Mouse (Mus musculus) MEL (cell line): ENCODE results near the gene Sapcd1. TPM values are rescaled to one million over a fixed set of nuclear protein-coding genes. Genes with fewer than 3 reads are reported as not detected.
A peak's percentile ranks its signal among the peaks of the same experiment; 100 is the strongest.
"Not testable (repeated sequence)": the region's sequence is repeated elsewhere in the genome, so short reads cannot be mapped to it uniquely, and the experiment has no call there.

Experiments used
- DNase-seq: peaks from one replicate; pipeline ENCODE4 v3.0.0; 2011; ENCODE audit warnings: low read depth, low spot score
- H3K27ac ChIP-seq: 2 replicates; pipeline ENCODE4 v1.5.1; 2012; ENCODE audit warnings: low read depth, mild to moderate bottlenecking, control low read depth, low read length, moderate library complexity; ENCODE audit not compliant: control insufficient read depth
- H3K27me3 ChIP-seq, 2 experiments: fragments of 150-350 bp in 1 of 2; sonication (generic) in 1 of 2; 2 replicates each; pipeline ENCODE4 v1.6.1; 2012; ENCODE audit warnings: low read length in 2 of 2, mild to moderate bottlenecking in 2 of 2, improper control_type of control experiment in 1 of 2, moderate library complexity in 1 of 2; ENCODE audit not compliant: insufficient read depth in 2 of 2, control insufficient read depth in 1 of 2
- H3K36me3 ChIP-seq, 2 experiments: 2 replicates each; pipeline ENCODE4 v1.6.1; 2012 to 2014; ENCODE audit warnings: low read length in 2 of 2, improper control_type of control experiment in 1 of 2, inconsistent platforms in 1 of 2, mild to moderate bottlenecking in 1 of 2; ENCODE audit not compliant: insufficient read depth in 2 of 2, control insufficient read depth in 1 of 2
- H3K4me1 ChIP-seq, 2 experiments: fragments of 150-350 bp in 1 of 2; sonication (generic) in 1 of 2; 2 replicates each; pipeline ENCODE4 v1.6.1; 2012; ENCODE audit warnings: low read length in 2 of 2, improper control_type of control experiment in 1 of 2, mild to moderate bottlenecking in 1 of 2; ENCODE audit not compliant: insufficient read depth in 2 of 2, control insufficient read depth in 1 of 2
- H3K4me3 ChIP-seq, 2 experiments: fragments of 150-350 bp in 1 of 2; sonication (generic) in 1 of 2; 2 replicates each; pipeline ENCODE4 v1.5.1; 2012; ENCODE audit warnings: low read depth in 2 of 2, low read length in 2 of 2, mild to moderate bottlenecking in 2 of 2, moderate library complexity in 2 of 2, control low read depth in 1 of 2, improper control_type of control experiment in 1 of 2; ENCODE audit not compliant: control insufficient read depth in 1 of 2, insufficient read depth in 1 of 2
- H3K79me2 ChIP-seq: 2 replicates; pipeline ENCODE4 v1.6.1; 2012; ENCODE audit warnings: mild to moderate bottlenecking, low read length, moderate library complexity; ENCODE audit not compliant: control insufficient read depth, poor library complexity, insufficient read depth
- H3K9ac ChIP-seq: 2 replicates; pipeline ENCODE4 v1.6.1; 2012; ENCODE audit warnings: low read depth, mild to moderate bottlenecking, control low read depth, low read length, moderate library complexity; ENCODE audit not compliant: control insufficient read depth, poor library complexity, severe bottlenecking
- H3K9me3 ChIP-seq: fragments of 150-350 bp; sonication (generic); replicated peaks from 2 replicates; pipeline ENCODE4 v1.6.1; 2012; ENCODE audit warnings: mild to moderate bottlenecking, low read length, improper control_type of control experiment, moderate library complexity; ENCODE audit not compliant: insufficient read depth
- BHLHE40 ChIP-seq: IDR thresholded peaks from 2 replicates; pipeline ENCODE4 v1.6.1; 2012; ENCODE audit warnings: low read depth, mild to moderate bottlenecking, inconsistent platforms, low read length, improper control_type of control experiment, borderline replicate concordance
- CHD2 ChIP-seq: IDR thresholded peaks from 2 replicates; pipeline ENCODE4 v1.6.1; 2011; ENCODE audit warnings: low read length, improper control_type of control experiment
- ELF1 ChIP-seq: IDR thresholded peaks from 2 replicates; pipeline ENCODE4 v1.6.1; 2014; ENCODE audit warnings: low read depth, mild to moderate bottlenecking, inconsistent platforms, low read length, improper control_type of control experiment, moderate library complexity
- ETS1 ChIP-seq: IDR thresholded peaks from 2 replicates; pipeline ENCODE4 v1.6.1; 2012; ENCODE audit warnings: low read depth, mild to moderate bottlenecking, inconsistent platforms, low read length, improper control_type of control experiment, moderate library complexity
- HCFC1 ChIP-seq: IDR thresholded peaks from 2 replicates; pipeline ENCODE4 v1.6.1; 2012; ENCODE audit warnings: low read depth, mild to moderate bottlenecking, inconsistent platforms, low read length, improper control_type of control experiment, moderate library complexity
- MAFK ChIP-seq: IDR thresholded peaks from 2 replicates; pipeline ENCODE4 v1.6.1; 2011; ENCODE audit warnings: low read depth, mild to moderate bottlenecking, low read length, improper control_type of control experiment, borderline replicate concordance
- MAX ChIP-seq: IDR thresholded peaks from 2 replicates; pipeline ENCODE4 v1.6.1; 2011; ENCODE audit warnings: low read length, improper control_type of control experiment
- MEF2A ChIP-seq: IDR thresholded peaks from 2 replicates; pipeline ENCODE4 v1.6.1; 2014; ENCODE audit warnings: low read depth, mild to moderate bottlenecking, inconsistent platforms, low read length, improper control_type of control experiment; ENCODE audit not compliant: poor library complexity, insufficient replicate concordance, severe bottlenecking; ENCODE audit errors: extremely low read depth
- MYB ChIP-seq: IDR thresholded peaks from 2 replicates; pipeline ENCODE4 v1.6.1; 2011; ENCODE audit warnings: mild to moderate bottlenecking, low read depth, low read length, improper control_type of control experiment
- NELFE ChIP-seq: IDR thresholded peaks from 2 replicates; pipeline ENCODE4 v1.6.1; 2011; ENCODE audit warnings: low read depth, low read length, improper control_type of control experiment
- NRF1 ChIP-seq: IDR thresholded peaks from 2 replicates; pipeline ENCODE4 v1.6.1; 2014; ENCODE audit warnings: low read depth, mild to moderate bottlenecking, inconsistent platforms, low read length, improper control_type of control experiment, moderate library complexity; ENCODE audit not compliant: poor library complexity, insufficient read depth, severe bottlenecking
- POLR2A ChIP-seq, 2 experiments: IDR thresholded peaks; 2 replicates each; pipeline ENCODE4 v1.6.1; 2011 to 2012; ENCODE audit warnings: low read length in 2 of 2, mild to moderate bottlenecking in 2 of 2, control low read depth in 1 of 2, improper control_type of control experiment in 1 of 2, low read depth in 1 of 2, moderate library complexity in 1 of 2; ENCODE audit not compliant: control insufficient read depth in 1 of 2, insufficient read depth in 1 of 2, poor library complexity in 1 of 2
- POLR2AphosphoS2 ChIP-seq: IDR thresholded peaks from 2 replicates; pipeline ENCODE4 v1.6.1; 2011; ENCODE audit warnings: low read length, improper control_type of control experiment
- RCOR1 ChIP-seq: IDR thresholded peaks from 2 replicates; pipeline ENCODE4 v1.6.1; 2012; ENCODE audit warnings: low read depth, mild to moderate bottlenecking, inconsistent platforms, low read length, improper control_type of control experiment
- SIN3A ChIP-seq: IDR thresholded peaks from 2 replicates; pipeline ENCODE4 v1.6.1; 2012; ENCODE audit warnings: low read length, improper control_type of control experiment, inconsistent platforms
- TBP ChIP-seq: IDR thresholded peaks from 2 replicates; pipeline ENCODE4 v1.8.0; 2011; ENCODE audit warnings: low read depth, low read length, improper control_type of control experiment
- TCF12 ChIP-seq: IDR thresholded peaks from 2 replicates; pipeline ENCODE4 v1.6.1; 2014; ENCODE audit warnings: low read depth, mild to moderate bottlenecking, inconsistent platforms, low read length, improper control_type of control experiment, moderate library complexity
- USF1 ChIP-seq: IDR thresholded peaks from 2 replicates; pipeline ENCODE4 v1.6.1; 2014; ENCODE audit warnings: low read depth, mild to moderate bottlenecking, inconsistent platforms, low read length, improper control_type of control experiment, moderate library complexity
- ZC3H11A ChIP-seq: IDR thresholded peaks from 2 replicates; pipeline ENCODE4 v1.6.1; 2012; ENCODE audit warnings: low read depth, mild to moderate bottlenecking, inconsistent platforms, low read length, improper control_type of control experiment
- ZKSCAN1 ChIP-seq: IDR thresholded peaks from 2 replicates; pipeline ENCODE4 v1.6.1; 2012; ENCODE audit warnings: low read depth, mild to moderate bottlenecking, inconsistent platforms, low read length, improper control_type of control experiment, moderate library complexity
- ZMIZ1 ChIP-seq: IDR thresholded peaks from 2 replicates; pipeline ENCODE4 v1.6.1; 2012; ENCODE audit warnings: low read depth, mild to moderate bottlenecking, inconsistent platforms, low read length, improper control_type of control experiment, moderate library complexity
- ZNF384 ChIP-seq: IDR thresholded peaks from 2 replicates; pipeline ENCODE4 v1.6.1; 2012; ENCODE audit warnings: low read depth, mild to moderate bottlenecking, inconsistent platforms, low read length, improper control_type of control experiment
- polyA plus RNA-seq, 2 experiments: library from polyadenylated mRNA; stranded (reverse) in 1 of 2; unstranded in 1 of 2; fragments of >175 nt in 1 of 2; fragments of >200 nt in 1 of 2; gene quantifications; 2 replicates each; pipeline versions ENCODE4 v1.2.1 to v1.2.4; 2012; ENCODE audit warnings: low replicate concordance in 2 of 2, low read depth in 1 of 2; ENCODE audit not compliant: insufficient read length in 2 of 2, insufficient read depth in 1 of 2, missing spikeins in 1 of 2
- total RNA-seq: library from RNA; depleted of rRNA; stranded (reverse); fragments of 300-350 nt; gene quantifications from 2 replicates; pipeline ENCODE4 v1.2.3, GENCODE M21; 2012

The Sapcd1 gene
- total and polyA plus RNA-seq, 3 experiments = 124 to 164 TPM; not detected in 1

- DNase-seq = peak; percentile 58
- H3K36me3 ChIP-seq, H3K4me3 ChIP-seq, H3K9me3 ChIP-seq, H3K4me1 ChIP-seq, H3K27me3 ChIP-seq, H3K9ac ChIP-seq: not testable (repeated sequence)
- TF ChIP-seq ZMIZ1 (peak; percentile 41; the same call in 1 of the 2 replicates), ZNF384 (0 out of 2 replicates have a peak, but pooled peaks have one; percentile 5), TBP (peak; percentile 71)
- H3K79me2 ChIP-seq = peaks cover 33% of the 10 kb centered on the region
- peak overlapping the region; percentile 40 for H3K27ac ChIP-seq
Measured at GRCm38 (mm10) chr17:34995192-34995591, 32.6 kb downstream of the Sapcd1 start.

DNA sequence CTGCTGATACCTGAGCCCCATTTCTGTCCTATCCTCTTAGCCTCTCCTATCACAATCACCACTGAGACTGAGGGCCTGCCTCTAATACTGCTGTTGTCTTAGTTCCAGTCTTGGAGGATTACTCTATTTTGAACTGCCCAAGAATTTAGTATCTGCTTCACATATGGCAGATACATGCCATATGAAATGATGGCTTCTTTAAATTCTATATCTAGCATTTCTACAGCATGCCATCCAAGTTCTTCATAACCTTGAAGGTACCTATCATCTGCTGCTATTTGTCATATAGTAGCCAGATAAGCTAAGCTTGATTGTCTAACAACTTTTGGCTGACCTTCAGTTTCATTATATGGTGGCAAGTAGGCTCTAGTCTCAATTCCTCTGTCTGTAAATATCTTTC is 33.1 kb downstream of the Sapcd1 start:
- H3K9me3 ChIP-seq = no peaks in the 10 kb centered on the region
- TF ChIP-seq ZC3H11A (no peak), ELF1 (no peak), ETS1 (0 out of 2 replicates have a peak, but pooled peaks have one; percentile 26), TBP (no peak), POLR2AphosphoS2 (peak; percentile 99), MAFK (no peak), BHLHE40 (0 out of 2 replicates have a peak, but pooled peaks have one; percentile 20), ZKSCAN1 (no peak), RCOR1 (0 out of 2 replicates have a peak, but pooled peaks have one; percentile 46), MYB (no peak), NELFE (no peak), MEF2A (no peak), NRF1 (no peak), HCFC1 (0 out of 2 replicates have a peak, but pooled peaks have one; percentile 33), SIN3A (0 out of 2 replicates have a peak, but pooled peaks have one; percentile 25), POLR2A (IDR thresholded peaks at IDR 0.05; ENCODE audit: control insufficient read depth in 1 of 2, insufficient read depth in 1 of 2, low read depth in 1 of 2, low read length in 2 of 2, poor library complexity in 1 of 2) (peak in 1 of 2 experiments; percentile 65; a peak in 2 of 4 replicates), MAX (no peak), CHD2 (peak; percentile 55; the same call in 1 of the 2 replicates), USF1 (no peak), ZMIZ1 (peak; percentile 69; the same call in 1 of the 2 replicates), TCF12 (no peak)
- H3K79me2 ChIP-seq = peaks cover 29% of the 10 kb centered on the region
- peak; percentile 67 for DNase-seq
- H3K9ac ChIP-seq = no peak overlapping the region
- no peaks in the 10 kb centered on the region for H3K4me1 ChIP-seq
- H3K4me3 ChIP-seq = no peak overlapping the region
- no peak overlapping the region for H3K27ac ChIP-seq
- no peaks in the 10 kb centered on the region; a peak in 2 of 4 replicates for H3K36me3 ChIP-seq
- no peaks in the 10 kb centered on the region for H3K27me3 ChIP-seq
